Mouse (Mus musculus) T-helper 2 cell (primary cell): Measurements from ENCODE around the gene Vmn2r76.

ENCODE experiments used
- in situ Hi-C: fragments of 300-600 bp; cut with MboI, MseI; formaldehyde crosslinking; loops from one replicate; pipeline ENCODE4 v1.15.1; 2025; ENCODE audit warnings: high pct_unique_total_duplicates

Gene Vmn2r76

DNA sequence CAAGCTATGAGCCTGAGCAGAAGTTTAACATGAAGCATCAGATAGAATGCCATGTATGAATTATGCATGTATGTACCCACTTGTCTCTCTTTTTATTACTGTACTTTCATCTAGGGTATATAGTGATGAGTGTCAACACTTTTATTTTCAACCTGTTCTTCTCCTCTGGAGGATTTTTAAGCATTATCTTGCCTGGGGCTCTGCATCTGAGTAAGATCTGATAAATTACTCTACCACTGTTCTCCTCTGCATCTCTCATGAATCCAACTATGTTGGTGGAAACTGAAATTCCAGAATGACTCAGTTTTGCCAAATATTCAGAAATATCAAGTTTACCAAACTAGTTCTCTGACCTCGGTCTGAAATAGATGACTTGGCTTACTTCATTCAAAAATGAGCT is at the start of gene Vmn2r76:
Vmn2r76 (minus strand) TSS at position 101 of the 400 bp plus-strand sequence.
- in situ Hi-C loops: no loop called here

- in situ Hi-C loops: no loop called here
Observed at GRCm38 (mm10) chr7:86277072-86277471, 31.0 kb upstream of the Vmn2r76 start, which contains the start of gene Olfr310. TSS of gene Olfr310 (minus strand) at chr7:86277172.

DNA sequence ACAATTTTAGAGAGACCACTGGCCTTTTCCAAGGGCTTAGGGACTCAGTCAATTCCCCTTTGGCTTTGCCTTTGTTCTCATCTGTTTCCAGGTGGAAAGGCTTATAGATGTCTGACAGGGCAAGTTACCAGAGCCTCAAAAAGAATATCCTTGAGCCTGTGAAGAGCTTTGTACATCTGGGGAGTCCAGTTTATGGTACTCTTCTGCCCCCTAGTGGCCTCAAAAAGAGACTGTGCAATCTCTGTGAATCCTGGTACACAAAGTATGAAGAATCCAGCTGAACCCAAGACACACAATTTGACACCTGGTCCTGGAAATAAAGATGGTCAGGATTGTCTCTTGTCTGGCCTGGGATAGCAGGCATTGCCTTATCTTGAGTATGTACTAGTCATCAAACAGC is 34.8 kb downstream of the Vmn2r76 start:
- in situ Hi-C loops: no loop called here

- in situ Hi-C loops: loop anchor here (25.0 kb wide), 1 partner anchor 1316 kb away; the partner anchor contains the start of gene Tyr
Observed at GRCm38 (mm10) chr7:86171678-86172077, 74.4 kb downstream of the Vmn2r76 start, which contains the start of gene Vmn2r75. TSS of gene Vmn2r75 (minus strand) at chr7:86171778.
